Mouse (Mus musculus): ENCODE measurements around the gene Prelid3b.

- TF ChIP-seq POLR2A (IDR thresholded peaks at IDR 0.05; ENCODE audit: low read depth, low read length), result no peak
- no peak for TF ChIP-seq CTCF (IDR thresholded peaks at IDR 0.05; ENCODE audit: extremely low read depth, insufficient read length, insufficient replicate concordance, low read depth, low read length)
Observed at GRCm38 (mm10) chr2:174428076-174428835, 44.6 kb downstream of the Prelid3b start.
